ENCODE assay signal across 12 mouse cellular contexts in the genomic region with DNA sequence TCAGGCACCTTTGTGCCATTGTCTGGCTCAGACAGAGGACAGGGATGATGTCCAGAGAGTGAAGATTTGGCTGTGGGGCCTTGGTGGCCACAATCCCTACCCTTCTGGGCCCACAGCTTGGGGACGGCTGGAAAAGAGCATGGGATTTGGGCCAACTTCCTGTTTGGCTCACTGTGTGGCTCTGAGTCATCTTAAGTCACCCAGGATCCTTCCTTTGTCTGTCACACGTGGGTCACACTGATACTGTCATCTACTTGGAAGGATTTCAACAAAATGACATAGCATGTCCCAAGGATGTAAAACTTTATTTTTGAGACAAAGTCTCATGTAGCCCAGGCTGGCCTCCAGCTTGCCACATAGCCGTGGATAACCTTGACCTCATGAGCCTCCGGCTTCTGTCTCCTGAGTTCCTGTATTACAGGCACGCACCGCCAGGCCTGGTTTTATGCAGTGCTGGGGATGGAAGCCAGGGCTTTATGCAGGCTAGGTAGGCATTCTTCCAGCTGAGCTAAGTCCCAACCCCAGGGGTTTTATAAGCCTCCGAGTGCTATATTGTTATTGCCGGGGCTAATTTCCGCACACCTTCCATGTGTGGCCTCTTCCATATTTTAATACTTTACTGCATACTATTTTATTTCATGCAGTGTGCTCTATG. TPM values are rescaled to one million over a fixed set of nuclear protein-coding genes. Genes with fewer than 3 reads are reported as not detected.
A peak's percentile ranks its signal among the peaks of the same experiment; 100 is the strongest.
DNase-seq lines count a peak whose midpoint lies in the region; ATAC-seq and TF ChIP-seq lines count a peak whose summit lies in the region.
"Had no signal": no experiment of that assay in that cellular context is flagged by ENCODE, and none has a peak within 500 bp of the region (broad histone marks: within the 10 kb centered on the region; RNA-seq: fewer than 3 reads in every experiment).

No protein-coding gene starts in this region.

- TF ChIP-seq CTCF in gastrocnemius, adult 2 months (IDR thresholded peaks at IDR 0.05), result peak; percentile 3; the same call in 1 of the 2 replicates
- no peak for TF ChIP-seq CTCF in bone marrow macrophage, adult 2 months (IDR thresholded peaks at IDR 0.05; ENCODE audit: low read depth, low read length)

- no peaks in the 10 kb centered on the region for H3K36me3 ChIP-seq in limb, embryonic 10.5 days

- no peak for DNase-seq in gastrocnemius, adult 2 months
- DNase-seq in gastrocnemius, postnatal 25 days, result no peak
- DNase-seq in 416B (ENCODE audit: low read depth), result peak; percentile 87
- DNase-seq in large intestine, adult 2 months (ENCODE audit: low read depth, low spot score), result peak; percentile 65
- DNase-seq in urinary bladder, postnatal 25 days (ENCODE audit: low spot score), result no peak
- no peak for DNase-seq in limb, embryonic 10.5 days (ENCODE audit: low spot score)
- DNase-seq: retina, postnatal 1 day had no signal

- WGBS in large intestine, adult 2 months, result 19% methylated on average over 9 of the region's 9 CpGs
- 90% methylated on average over 9 of the region's 9 CpGs for WGBS in limb, embryonic 10.5 days

- H3K9me3 ChIP-seq in limb, embryonic 10.5 days (replicated peaks), result no peaks in the 10 kb centered on the region

- no peak for ATAC-seq in frontal cortex, adult (ENCODE audit: low TSS enrichment)

- intact Hi-C loops in gastrocnemius, adult 2 months (cut with DNase I), result no loop called here

- H3K27ac ChIP-seq in gastrocnemius, adult 2 months, result no peak overlapping the region
- H3K27ac ChIP-seq in bone marrow macrophage, adult 2 months (ENCODE audit: insufficient read depth, low read depth, low read length), result peak overlapping the region; percentile 86
- no peak overlapping the region for H3K27ac ChIP-seq in limb, embryonic 10.5 days
- H3K27ac ChIP-seq: liver, embryonic 14.5 days had no signal

- H3K4me3 ChIP-seq in gastrocnemius, adult 2 months, result no peak overlapping the region
- no peak overlapping the region for H3K4me3 ChIP-seq in bone marrow macrophage, adult 2 months (ENCODE audit: insufficient read depth, low read length)
- no peak overlapping the region for H3K4me3 ChIP-seq in limb, embryonic 10.5 days

- no peaks in the 10 kb centered on the region for H3K27me3 ChIP-seq in limb, embryonic 10.5 days (ENCODE audit: low read depth, poor library complexity, severe bottlenecking)

- peaks cover 32% of the 10 kb centered on the region for H3K4me1 ChIP-seq in bone marrow macrophage, adult 2 months (ENCODE audit: control insufficient read depth, insufficient read depth, low read length)
- peaks cover 6% of the 10 kb centered on the region; the same call in 1 of the 2 replicates for H3K4me1 ChIP-seq in limb, embryonic 10.5 days

- TF ChIP-seq POLR2A in bone marrow macrophage, adult 2 months (IDR thresholded peaks at IDR 0.05; ENCODE audit: borderline replicate concordance, low read depth, low read length), result no peak

RNA-seq across cellular contexts. Expression of a gene that starts 18.9 kb away (rescaled TPM):
- total RNA-seq in gastrocnemius, adult 2 months (2021), result 100 to 1,000 TPM; 652 to 780 TPM
- total RNA-seq in gastrocnemius, postnatal 25 days (2021), result 100 to 1,000 TPM; 436 to 528 TPM
- polyA plus RNA-seq in bone marrow macrophage, adult 2 months (2012; ENCODE audit: insufficient read depth, insufficient read length, missing spikeins), result 79.8 and 87.1 TPM in 2 replicates
- 61.3 and 82.2 TPM in 2 replicates for polyA plus RNA-seq in large intestine, adult 2 months (2012; rRNA removed)
- 23.9 and 32.8 TPM in 2 replicates for polyA plus RNA-seq in limb, embryonic 10.5 days (2016; fragmentation: Nextera tagmentation; extraction: Ambion mirVana)

RNA-seq across cellular contexts. Expression of a gene that starts 22.8 kb away (rescaled TPM):
- total RNA-seq in gastrocnemius, adult 2 months (2021), result 1 to 10 TPM in 1 of 2 experiments, under 1 TPM in 1; 0.56 to 1.2 TPM
- 1 to 10 TPM in 1 of 2 experiments, under 1 TPM in 1; 0.82 to 1.2 TPM for total RNA-seq in gastrocnemius, postnatal 25 days (2021)
- polyA plus RNA-seq in bone marrow macrophage, adult 2 months (2012; ENCODE audit: insufficient read depth, insufficient read length, missing spikeins), result not detected in 2 replicates
- 63.1 and 213 TPM in 2 replicates for polyA plus RNA-seq in large intestine, adult 2 months (2012; rRNA removed)
- polyA plus RNA-seq in limb, embryonic 10.5 days (2016; fragmentation: Nextera tagmentation; extraction: Ambion mirVana), result 4.1 and 4.9 TPM in 2 replicates

RNA-seq across cellular contexts. Expression of a gene that starts 40.5 kb away (rescaled TPM):
- total RNA-seq in gastrocnemius, adult 2 months (2021), result 10 to 100 TPM; 29.1 to 34.3 TPM
- 10 to 100 TPM; 30.6 to 37.0 TPM for total RNA-seq in gastrocnemius, postnatal 25 days (2021)
- 112 and 119 TPM in 2 replicates for polyA plus RNA-seq in bone marrow macrophage, adult 2 months (2012; ENCODE audit: insufficient read depth, insufficient read length, missing spikeins)
- 305 and 340 TPM in 2 replicates for polyA plus RNA-seq in large intestine, adult 2 months (2012; rRNA removed)
- 311 and 314 TPM in 2 replicates for polyA plus RNA-seq in limb, embryonic 10.5 days (2016; fragmentation: Nextera tagmentation; extraction: Ambion mirVana)

RNA-seq across cellular contexts. Expression of a gene that starts 51.3 kb away (rescaled TPM):
- total RNA-seq in gastrocnemius, adult 2 months (2021), result not detected
- not detected for total RNA-seq in gastrocnemius, postnatal 25 days (2021)
- not detected in 2 replicates for polyA plus RNA-seq in bone marrow macrophage, adult 2 months (2012; ENCODE audit: insufficient read depth, insufficient read length, missing spikeins)
- polyA plus RNA-seq in large intestine, adult 2 months (2012; rRNA removed), result not detected in 2 replicates
- not detected in 2 replicates for polyA plus RNA-seq in limb, embryonic 10.5 days (2016; fragmentation: Nextera tagmentation; extraction: Ambion mirVana)
- polyA plus RNA-seq: gonadal fat pad, adult 2 months; liver, embryonic 14.5 days; stomach, embryonic 16.5 days had no signal

Comparison
In these comparisons a context has a peak if more than half of its experiments do, and no peak if none do; other contexts are left out.
1. DNase-seq: peak in 416B (single experiment) and large intestine, adult 2 months (single experiment); none in gastrocnemius, adult 2 months (single experiment), gastrocnemius, postnatal 25 days (single experiment), urinary bladder, postnatal 25 days (single experiment) and limb, embryonic 10.5 days (single experiment).
2. RNA of a gene that starts 22.8 kb away (polyA plus RNA-seq): 63.1 to 213 TPM in large intestine, adult 2 months; 4.1 to 4.9 TPM in limb, embryonic 10.5 days and not detected in bone marrow macrophage, adult 2 months; every median in the first group is over 10 times any median in the second.